Mouse (Mus musculus): ENCODE data around the gene Lmnb2.

The Lmnb2 gene

DNA sequence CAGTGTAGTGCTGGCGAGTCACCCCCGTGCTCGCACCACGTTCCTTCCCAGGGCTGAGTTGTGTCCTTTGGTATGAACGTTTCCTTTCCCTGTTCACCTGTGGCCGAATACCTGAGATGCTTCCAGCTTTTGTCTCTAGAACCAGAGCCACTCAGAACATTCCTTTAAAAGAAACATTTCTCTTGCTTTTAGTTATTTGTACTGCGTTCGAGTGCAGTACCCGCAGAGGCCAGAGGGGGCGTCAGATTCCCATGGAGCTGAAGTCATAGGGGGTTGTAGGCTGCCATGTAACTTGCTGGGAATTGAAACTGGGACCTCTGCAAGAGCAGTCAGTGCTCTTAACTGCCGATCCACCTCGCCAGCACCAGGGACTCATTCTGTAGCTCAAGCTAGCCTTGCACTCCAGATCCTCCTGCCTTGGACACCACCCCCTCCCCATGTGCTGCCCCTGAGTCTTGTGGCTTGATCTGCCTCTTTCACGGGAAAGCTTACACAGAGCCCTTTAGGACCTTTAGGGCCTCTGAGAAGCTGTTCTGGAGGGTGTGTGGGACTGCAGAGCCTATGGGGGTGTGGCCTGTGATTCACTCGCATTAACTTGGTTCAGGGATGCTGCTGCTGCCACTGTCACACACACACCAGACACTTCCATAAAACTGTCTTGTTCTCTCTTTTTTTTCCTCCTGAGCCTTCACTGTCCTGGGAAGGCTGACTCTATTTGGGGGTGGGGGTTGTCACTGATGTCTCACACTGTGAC lies 28.8 kb upstream of the Lmnb2 start:
- no peak for DNase-seq (ENCODE audit: low read depth, low spot score)

DNA sequence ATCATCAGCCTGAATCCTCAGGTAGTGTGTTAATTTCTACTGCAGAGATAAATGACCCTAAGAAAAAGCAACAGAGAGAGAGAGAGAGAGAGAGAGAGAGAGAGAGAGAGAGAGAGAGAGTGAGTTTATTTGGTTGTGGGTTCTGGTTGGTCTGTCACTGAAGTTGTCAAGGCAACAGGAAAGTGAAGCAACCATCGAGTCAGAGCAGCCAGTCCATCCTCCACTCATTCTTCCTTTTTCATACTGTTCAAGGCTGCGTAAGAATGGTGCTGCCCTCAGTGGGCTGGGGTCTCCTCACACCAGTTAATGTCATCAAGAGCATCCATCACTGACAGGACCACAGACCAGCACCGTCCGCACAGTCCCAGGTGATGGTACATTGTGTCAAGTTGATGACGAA lies 26.2 kb upstream of the Lmnb2 start:
- DNase-seq (ENCODE audit: low read depth, low spot score): no peak

DNA sequence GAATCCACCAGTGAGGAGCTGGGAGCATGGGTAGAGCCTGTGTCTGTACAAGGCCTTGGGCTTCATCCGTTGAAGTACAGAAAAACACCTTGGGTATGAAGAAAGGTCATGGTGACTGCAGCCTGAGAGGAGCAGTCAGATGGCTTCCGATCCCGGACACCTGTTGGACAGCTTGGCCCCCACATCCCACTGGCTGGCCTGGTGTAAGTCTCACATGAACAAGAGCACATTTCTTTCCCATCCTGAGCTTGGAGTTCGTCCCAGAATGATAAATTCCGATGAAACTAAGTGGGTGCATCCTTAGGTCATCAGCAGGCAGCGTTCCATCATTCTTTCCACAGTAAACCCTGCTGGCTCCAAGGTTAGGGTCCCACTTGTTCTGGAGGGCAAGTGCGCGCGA lies 25.7 kb upstream of the Lmnb2 start:
- no peak for DNase-seq (ENCODE audit: low read depth, low spot score)

DNA sequence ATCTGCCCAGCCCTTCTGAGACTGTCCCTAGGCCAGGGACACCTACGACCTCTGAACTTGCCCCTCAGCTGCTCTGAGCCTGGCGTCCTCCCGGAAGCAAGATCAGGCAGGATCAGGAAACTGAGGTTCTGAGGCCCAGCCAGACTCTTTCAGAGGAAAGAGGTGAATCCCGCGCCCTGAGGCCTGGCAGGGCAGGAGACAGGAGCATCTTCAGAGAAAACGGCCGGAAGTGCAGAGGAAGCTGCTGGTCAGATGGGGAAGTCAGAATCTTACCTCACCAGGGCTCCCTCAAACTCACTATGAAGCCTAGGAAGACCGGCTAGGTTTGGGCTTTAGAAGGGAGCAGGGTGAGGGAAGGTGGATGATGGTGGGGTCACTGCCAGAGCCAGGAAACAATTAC lies 24.9 kb upstream of the Lmnb2 start:
- no peak for DNase-seq (ENCODE audit: low read depth, low spot score)

DNA sequence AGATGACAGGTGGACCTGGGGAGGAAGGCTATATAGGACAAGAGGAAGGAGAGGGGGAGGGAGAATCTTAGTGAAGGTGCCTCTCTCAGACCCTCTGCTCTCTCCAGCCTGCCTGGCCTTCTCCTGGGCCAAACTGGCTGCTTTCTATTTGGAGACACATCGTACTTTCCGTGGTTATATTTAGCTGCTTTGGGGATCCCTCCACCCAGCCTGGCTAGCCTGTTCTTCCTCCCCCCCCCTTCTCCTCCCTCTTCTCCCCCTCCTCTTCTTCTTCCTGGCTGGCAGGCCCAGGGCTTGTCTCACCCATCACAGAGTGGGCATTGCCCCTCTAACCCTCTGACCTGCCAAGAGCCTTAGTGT lies 22.9 kb upstream of the Lmnb2 start:
- DNase-seq (ENCODE audit: low read depth, low spot score): no peak

DNA sequence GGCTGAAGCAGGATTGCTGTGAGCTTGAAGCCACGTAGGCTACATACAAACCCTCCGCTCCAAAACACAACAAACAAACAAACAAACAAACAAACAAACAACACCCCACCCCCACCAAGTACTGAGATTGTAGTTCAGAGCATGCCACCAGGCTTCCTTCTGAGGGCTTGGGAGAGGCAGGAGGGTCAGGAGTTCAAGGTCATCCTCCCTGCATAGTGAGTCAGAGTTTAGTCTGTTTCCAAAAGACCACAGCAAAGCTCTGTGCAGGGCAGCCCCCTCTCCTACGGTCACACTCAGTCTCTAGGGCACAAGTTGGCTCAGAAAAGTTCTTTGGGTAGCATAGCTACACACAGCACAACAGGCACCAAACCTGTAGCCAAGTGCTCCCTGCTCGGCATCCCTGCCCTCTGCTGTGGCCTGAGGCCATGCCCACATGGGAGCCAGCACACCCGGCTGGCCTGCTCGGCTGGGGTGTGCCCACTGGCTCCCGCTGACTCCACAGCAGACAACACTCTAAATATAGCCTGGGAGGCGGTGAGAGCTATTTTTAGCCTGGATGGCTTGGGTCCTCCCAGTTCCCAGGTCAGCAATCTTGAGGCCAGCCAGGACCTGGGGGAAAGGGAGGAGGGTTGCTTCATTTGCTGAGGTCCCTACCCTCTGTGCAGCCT lies 22.4 kb upstream of the Lmnb2 start:
- DNase-seq (ENCODE audit: low read depth, low spot score): no peak

DNA sequence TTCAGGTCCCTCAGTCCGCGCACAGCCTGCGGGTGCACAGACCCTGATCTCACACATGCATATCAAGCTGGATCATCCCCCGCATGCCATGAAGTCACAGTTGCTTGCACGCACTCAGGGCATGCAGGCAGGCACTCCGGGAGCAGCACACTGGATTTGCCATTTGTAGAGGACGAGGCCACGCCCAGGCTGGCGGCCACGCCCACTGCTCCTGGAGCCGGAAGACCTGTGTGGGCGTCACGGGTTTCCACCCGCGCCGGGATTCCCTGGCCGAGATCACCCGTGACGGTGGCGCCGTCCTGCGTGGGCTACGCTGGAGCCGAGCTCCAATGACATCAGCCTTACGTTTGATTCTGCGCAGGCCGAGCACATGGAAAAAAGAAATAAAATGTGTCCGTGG lies 21.6 kb upstream of the Lmnb2 start:
- peak; percentile 36 for DNase-seq (ENCODE audit: low read depth, low spot score)

DNA sequence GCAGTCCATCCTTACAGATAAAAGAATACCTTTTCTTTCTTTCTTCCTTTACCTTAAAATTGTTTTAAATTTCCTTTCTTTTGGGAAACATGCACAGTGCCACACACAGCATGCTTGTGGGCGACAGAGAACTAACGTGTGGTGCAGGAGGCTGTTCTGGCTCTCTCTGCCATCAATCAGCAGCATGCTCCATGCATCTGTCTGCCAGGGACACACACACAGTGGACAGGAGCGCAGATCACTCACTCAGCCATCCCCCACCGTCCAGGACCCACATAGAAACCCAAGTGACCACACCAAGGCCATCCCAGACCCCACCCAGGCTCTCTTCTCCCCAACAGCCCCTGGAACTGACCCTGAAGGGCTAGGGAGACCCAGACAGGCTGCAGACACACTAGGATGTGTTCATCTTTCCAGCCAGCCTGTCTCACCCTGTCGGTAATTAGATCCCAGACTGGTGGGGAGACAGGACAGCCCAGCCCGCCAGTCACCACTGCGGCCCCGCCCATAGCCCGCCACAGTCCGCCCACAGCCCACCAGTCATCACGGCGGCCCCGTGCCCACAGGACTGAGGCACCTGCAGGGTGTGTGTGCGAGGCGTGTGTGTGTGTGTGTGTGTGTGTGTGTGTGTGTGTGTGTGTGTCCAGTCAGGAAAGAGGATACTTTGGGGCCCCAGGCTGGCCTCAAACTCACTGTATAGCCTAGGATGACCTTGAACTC lies 20.9 kb upstream of the Lmnb2 start:
- no peak for DNase-seq (ENCODE audit: low read depth, low spot score)

DNA sequence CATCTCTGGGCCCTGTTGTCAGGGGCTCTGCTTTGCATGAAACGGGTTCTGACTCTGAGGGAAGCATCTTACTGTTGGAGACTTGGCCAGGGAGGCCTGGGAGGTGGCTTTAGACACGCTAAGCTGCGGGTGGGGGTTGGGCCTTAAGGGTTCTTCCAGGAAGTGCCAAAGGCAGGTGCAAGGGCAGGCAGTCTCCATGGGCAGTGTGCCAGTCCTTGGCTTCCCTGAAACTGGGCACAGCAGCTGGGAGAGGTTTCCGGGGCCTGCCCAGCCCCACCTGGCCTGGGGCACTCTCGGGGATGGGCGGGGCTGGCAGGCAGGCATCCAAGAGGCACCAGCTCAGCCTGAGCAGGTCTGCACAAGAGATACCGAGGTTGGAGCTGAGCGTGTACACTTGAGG lies 19.6 kb upstream of the Lmnb2 start:
- DNase-seq (ENCODE audit: low read depth, low spot score): no peak

DNA sequence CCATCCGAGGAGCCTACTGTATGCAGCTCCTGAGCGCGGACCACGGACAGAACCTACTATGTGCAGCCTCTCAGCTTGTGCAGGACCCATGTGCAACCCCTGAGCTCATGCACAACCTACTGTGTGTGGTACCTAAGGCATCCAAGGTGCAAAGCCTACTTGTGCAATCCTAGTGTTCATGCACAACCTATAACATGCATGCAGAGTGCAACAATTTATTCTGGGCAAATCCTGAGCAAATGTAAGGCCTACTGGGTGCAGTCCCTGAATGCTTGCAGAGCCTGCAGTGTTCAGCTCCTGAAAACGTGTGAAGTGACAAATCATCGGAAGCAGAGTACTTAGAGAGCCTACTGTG lies 18.7 kb upstream of the Lmnb2 start:
- DNase-seq (ENCODE audit: low read depth, low spot score): no peak

DNA sequence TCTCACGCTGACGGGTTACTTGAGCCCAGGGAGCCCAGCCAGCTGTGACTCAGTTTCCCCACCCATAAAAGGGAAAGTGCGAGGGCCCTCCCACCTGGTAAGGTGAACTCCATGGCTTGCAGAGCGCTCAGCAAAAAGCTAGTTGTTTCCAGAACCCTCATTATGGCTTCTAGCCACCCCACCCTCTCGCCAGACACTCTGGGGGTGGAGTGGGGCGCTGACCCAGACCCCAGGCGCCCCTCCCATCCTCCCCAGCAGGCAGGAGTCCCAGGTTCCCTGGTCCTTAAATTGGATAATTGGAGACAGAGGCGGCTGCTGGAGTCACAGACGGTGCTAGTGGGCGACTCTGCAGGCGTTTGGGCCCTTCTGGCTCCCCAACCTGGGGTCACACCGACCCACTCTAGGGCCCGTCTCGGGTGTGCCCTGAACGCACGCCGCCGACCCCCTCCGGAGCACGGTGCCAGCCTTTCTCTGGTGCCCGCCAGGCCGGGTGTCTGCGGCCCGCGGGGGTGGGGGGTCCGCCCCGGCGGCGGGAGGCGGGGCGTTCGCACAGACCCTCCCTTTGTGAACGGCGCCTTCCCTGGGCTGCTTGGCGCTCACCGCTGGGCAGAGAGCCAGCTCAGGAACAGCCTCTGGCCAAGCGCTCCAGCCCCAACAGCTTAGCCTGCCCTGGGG lies 18.2 kb upstream of the Lmnb2 start:
- no peak for DNase-seq (ENCODE audit: low read depth, low spot score)

DNA sequence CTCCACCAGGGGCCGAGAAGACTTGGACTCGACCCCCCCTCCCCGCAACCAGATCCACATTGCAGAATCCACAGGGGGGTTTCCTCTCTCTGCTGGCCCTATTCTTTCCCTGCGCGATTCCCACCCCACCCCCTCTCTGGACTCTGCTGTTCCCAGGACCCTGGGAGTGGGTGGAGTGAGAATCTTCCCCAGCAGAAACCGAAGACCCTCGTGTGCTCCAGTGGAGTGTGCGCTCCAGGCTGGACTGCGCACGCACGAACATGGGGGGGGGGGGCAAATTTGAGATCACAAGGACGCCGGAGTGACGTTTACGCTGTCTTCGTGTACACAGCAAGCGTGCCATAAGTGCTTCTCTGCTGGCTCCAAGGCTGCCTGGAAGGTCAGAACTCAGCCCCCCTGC lies 17.7 kb upstream of the Lmnb2 start:
- DNase-seq (ENCODE audit: low read depth, low spot score): no peak

DNA sequence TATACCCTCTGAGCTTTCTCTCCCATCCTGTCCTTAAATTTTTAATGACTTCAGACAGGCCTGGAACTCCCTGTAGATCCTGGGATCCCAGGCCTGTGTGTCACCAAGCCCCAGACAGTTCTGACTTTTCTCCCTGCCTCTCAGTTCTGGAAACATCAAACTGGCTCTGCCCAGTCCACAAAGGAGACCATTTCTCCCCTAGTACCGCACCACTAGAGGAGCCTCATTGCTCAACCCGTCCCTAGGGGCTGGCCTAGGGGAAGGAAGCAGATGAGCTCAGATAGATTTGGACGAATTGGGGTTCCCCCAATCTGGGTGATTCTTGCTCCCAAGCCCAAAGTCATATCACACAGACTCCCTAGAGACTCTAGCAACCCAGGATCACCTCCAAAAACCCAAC lies 17.2 kb upstream of the Lmnb2 start:
- DNase-seq (ENCODE audit: low read depth, low spot score): no peak

DNA sequence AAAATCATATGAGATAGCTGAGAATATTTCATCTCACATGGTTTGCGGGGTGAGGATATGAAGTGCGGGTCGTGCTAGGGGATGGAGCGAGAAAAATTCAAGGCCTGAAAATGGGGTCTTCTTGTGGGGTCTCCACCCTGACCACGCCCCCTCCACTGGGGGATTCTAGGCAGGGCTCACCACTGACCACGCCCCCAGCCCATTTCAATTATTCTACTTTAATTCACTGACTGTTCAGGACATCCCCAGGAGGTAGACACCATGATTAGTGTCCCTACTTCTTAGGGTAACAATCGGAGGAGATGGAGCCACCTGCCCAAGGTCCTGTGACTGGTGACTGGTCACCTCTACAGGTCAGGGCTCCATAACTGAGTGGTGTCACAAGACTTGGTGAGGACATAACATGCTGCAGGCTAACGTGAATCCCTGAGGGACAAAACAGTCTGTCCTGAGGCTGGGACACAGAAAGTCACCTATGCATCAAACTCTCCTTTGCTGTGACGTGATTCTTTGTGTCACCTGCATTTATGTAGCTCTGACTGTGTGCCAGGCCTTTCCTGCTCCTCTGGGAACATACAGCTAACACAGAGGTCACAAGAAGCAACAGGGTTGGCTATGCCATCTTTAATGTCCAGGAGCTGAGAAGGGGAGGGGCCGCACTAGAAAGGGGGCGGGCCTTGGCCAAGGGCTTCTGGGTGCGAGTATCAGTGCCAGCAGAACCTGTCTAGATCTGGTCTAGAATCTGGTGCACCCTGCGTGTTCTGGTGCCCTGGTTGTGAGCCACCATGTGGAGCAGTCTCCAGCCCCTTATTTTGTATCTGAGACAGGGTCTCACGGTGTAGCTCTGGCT lies 16.3 kb upstream of the Lmnb2 start:
- no peak for DNase-seq (ENCODE audit: low read depth, low spot score)

DNA sequence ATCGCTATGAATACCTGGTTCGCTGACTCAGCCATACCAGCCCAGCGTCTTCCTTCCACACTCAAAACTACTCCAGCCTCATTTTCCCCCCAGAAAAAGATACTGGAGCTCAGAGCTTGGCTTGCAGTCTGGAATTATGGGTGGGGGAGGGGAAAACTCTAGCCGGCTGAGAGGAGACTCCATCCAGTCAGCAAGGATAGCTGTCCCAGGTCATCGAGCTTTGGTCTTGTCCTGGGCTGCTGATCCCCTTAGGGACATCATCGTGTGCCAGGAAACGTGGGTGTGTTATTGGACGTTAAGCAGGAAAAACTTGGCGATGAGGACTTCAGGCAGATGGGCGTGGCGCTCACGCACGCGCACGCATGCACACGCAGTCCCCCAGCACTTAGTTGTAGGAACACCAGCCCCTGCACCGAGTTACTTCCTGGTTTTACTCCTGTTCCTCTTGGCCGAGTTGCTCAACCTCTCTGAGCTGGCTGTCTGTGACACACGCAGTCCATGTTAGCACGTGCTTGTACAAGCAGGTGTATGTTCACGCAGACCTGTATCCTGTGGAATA lies 15.5 kb upstream of the Lmnb2 start:
- no peak for DNase-seq (ENCODE audit: low read depth, low spot score)

DNA sequence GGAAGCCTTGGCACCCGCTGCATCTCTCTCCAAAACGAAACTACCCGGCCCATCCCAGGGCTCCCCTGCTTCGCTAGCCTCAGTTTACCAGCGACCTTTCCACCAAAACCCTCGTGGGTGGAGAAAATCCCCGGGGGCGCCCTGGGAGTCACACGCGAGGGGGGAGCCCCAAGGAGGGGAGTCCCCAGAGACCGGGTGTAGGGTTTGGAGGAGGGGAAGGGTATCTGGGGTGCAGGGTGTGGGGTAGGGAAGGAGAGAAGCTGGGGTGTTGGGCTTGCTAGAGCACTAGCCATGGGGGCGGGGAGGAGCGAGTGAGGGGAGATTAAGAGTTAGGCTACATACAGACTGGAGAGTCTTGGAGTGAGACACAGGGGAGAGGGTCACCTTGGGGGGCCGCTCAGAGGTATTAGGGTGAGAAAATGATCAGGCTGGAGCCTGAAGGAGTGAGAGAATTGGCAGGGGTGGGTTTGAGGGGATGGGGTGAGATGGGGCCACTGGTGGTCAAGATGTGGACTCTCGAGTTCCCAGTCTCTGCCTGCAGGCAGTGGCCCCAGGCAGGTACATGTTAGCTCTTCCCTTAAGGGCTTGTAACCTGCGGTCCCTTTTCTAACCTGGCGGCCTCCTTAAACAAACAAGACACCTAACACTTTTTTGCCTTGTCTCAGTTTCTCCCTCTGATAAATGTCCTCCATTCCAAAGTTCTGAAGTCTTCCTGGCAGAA lies 14.8 kb upstream of the Lmnb2 start:
- DNase-seq (ENCODE audit: low read depth, low spot score): no peak

DNA sequence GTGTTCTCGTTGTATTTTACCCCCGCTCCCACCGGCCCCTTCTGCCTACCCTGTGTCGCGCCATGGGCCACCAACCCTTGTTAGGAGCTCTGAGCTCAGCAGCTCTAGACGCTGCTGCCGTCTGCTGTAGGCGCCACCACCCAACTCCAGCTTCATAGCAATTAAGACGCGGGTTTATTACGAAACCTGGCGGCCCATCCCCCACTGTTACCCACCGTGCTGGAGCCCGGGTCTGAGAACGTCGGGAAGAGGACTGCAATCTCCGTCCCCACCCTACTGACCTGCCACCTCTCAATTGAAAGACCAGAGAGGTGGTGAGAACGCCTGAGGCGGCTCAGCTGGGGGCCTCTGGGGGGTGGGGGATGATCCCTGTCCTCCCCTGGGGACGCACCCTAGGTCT lies 14.2 kb upstream of the Lmnb2 start:
- DNase-seq (ENCODE audit: low read depth, low spot score): no peak

DNA sequence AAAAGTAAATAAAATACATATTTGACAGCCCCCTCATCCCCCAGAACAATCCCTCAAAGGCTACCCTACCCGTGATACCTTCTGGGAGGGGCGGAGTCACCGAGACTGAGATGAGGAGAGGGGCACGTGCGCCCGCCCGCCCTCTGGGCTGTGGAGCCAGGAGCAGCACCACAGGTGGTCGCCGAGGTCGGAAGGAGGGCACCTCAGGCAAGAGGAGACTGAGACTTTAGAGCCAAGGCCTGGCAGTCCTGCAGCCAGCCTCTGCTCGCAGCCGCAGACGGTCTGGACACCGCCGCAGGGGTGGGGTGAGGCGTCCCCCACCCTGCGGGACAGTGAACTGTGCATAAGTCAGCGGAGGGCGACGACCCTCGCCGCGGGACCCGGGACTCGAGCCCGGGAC lies 13.7 kb upstream of the Lmnb2 start:
- no peak for DNase-seq (ENCODE audit: low read depth, low spot score)

DNA sequence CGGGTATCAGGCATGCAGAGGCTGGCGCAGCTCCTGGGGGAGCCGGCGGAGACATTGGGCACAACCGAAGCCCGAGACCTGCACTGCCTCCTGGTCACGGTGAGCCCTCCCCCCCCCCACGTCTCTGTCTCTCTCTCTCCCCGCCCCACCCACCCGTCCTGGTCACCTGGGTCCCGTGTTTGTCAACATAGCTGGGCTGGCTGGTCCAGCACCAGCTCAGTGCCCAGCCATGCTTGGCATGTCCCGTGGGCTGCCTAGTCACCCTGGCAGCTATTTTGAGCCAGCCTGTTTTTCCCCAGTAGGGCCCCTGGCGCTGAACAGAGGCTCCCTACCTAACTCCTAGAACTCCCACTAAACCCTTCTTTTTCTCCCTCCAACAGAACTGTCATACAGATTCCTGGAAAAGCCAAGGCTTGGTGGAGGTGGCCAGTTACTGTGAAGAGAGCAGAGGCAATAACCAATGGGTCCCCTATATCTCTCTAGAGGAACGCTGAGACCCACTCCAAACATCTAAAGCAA lies 13.2 kb upstream of the Lmnb2 start:
- no peak for DNase-seq (ENCODE audit: low read depth, low spot score)

DNA sequence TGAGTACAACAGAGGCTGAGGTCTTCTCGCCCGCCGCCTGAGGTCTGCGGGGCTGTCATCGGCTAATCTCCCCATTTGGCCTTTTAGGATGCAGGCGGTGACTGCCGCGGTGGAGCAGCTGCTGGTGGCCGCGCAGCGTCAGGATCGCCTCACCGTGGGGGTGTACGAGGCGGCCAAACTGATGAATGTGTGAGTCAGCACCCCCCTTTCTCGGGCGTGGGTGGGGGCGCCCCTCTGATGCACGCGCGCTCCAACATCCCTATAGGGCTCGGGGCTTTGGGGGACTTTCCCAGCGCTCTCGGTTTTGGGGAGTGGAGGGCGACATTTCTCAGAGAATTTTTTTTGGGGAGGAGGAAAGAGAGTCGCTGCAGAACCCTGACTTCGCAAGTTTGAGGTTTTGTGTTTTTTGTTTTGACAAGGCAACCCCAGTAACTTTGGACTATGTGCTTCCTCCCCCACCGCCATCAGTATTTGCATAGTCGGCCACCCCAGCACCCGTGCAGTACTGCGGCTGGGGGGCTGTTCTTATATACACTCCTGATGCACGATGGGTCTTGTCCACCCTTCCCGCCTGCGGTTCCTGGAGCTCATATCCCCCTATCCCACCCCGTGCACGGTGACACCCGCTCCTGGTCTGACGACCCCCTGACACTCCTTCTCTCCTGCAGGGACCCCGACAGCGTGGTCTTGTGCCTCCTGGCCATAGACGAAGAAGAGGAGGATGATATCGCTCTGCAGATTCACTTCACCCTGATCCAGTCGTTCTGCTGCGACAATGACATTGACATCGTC lies 12.5 kb upstream of the Lmnb2 start:
- DNase-seq (ENCODE audit: low read depth, low spot score): no peak

Data from c-Kit-negative CD71-positive TER-119-positive erythroid progenitor cells, embryonic 14.5 days (primary cell).